Mouse (Mus musculus) frontal cortex, adult (tissue): Measurements from ENCODE around the gene Runx3.

Source experiments
- ATAC-seq: cut with Nextera tagmentation; 2 replicates; pipeline ENCODE4 v1.9.2; 2017; ENCODE audit warnings: mild to moderate bottlenecking, moderate library complexity, mixed read lengths; ENCODE audit not compliant: low TSS enrichment

Runx3 gene

GRCm38 (mm10) chr4:135150031-135150801, 29.8 kb downstream of the Runx3 start:
- ATAC-seq: no peak

GRCm38 (mm10) chr4:135151111-135151987, 30.9 kb downstream of the Runx3 start:
- no peak for ATAC-seq

GRCm38 (mm10) chr4:135151988-135152594, 31.6 kb downstream of the Runx3 start:
- ATAC-seq: no peak

GRCm38 (mm10) chr4:135152834-135153259, 32.4 kb downstream of the Runx3 start:
- ATAC-seq: no peak

- ATAC-seq: no peak
Measured at GRCm38 (mm10) chr4:135153260-135154088, 33.0 kb downstream of the Runx3 start.

GRCm38 (mm10) chr4:135154089-135154949, 33.9 kb downstream of the Runx3 start:
- ATAC-seq: no peak

- ATAC-seq: no peak
Measured at GRCm38 (mm10) chr4:135155106-135155800, 34.8 kb downstream of the Runx3 start.

GRCm38 (mm10) chr4:135155805-135156469, 35.5 kb downstream of the Runx3 start:
- ATAC-seq: no peak

- ATAC-seq: no peak
Measured at GRCm38 (mm10) chr4:135156531-135156930, 36.1 kb downstream of the Runx3 start.

- ATAC-seq: no peak
Measured at GRCm38 (mm10) chr4:135157329-135157728, 36.9 kb downstream of the Runx3 start.

GRCm38 (mm10) chr4:135158724-135159409, 38.4 kb downstream of the Runx3 start:
- no peak for ATAC-seq

- no peak for ATAC-seq
Measured at GRCm38 (mm10) chr4:135159663-135160062, 39.2 kb downstream of the Runx3 start.

GRCm38 (mm10) chr4:135160168-135160567, 39.7 kb downstream of the Runx3 start:
- ATAC-seq: no peak

- no peak for ATAC-seq
Measured at GRCm38 (mm10) chr4:135161441-135161840, 41.0 kb downstream of the Runx3 start.

GRCm38 (mm10) chr4:135165761-135166160, 45.3 kb downstream of the Runx3 start:
- no peak for ATAC-seq

GRCm38 (mm10) chr4:135166413-135167225, 46.2 kb downstream of the Runx3 start:
- ATAC-seq: no peak

- no peak for ATAC-seq
Measured at GRCm38 (mm10) chr4:135167816-135168527, 47.5 kb downstream of the Runx3 start.
